Mouse (Mus musculus): ENCODE measurements around the gene Prg2.

The Prg2 gene

GRCm38 (mm10) chr2:85029897-85030296, 49.6 kb downstream of the Prg2 start:
- peak; percentile 19 for DNase-seq (ENCODE audit: low read depth, low spot score)

DNA sequence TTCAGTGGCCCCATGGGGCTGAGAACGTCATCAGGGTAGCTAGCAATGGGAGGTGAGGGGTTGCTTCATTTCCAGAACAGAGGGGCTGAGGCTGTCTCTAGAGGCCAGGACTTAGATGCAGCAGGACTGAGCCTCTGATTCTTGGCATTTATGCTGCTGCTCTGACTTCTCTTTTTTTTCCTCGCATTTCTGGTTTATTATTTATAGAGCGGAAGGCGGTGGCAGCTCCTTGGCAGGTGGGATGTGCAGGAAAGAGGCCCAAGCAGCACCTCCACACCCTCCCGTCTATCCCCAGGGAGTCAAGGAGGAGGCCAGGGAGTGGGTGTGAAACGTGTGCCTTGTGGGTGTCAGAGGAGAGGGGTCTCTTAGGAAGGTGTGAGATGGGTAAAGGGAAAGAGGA, 50.7 kb downstream of the Prg2 start:
- DNase-seq (ENCODE audit: low read depth, low spot score) = no peak

GRCm38 (mm10) chr2:85033121-85033520, 52.9 kb downstream of the Prg2 start:
- DNase-seq (ENCODE audit: low read depth, low spot score) = no peak
